Mouse (Mus musculus): ENCODE data around the gene Tex2.

DNA sequence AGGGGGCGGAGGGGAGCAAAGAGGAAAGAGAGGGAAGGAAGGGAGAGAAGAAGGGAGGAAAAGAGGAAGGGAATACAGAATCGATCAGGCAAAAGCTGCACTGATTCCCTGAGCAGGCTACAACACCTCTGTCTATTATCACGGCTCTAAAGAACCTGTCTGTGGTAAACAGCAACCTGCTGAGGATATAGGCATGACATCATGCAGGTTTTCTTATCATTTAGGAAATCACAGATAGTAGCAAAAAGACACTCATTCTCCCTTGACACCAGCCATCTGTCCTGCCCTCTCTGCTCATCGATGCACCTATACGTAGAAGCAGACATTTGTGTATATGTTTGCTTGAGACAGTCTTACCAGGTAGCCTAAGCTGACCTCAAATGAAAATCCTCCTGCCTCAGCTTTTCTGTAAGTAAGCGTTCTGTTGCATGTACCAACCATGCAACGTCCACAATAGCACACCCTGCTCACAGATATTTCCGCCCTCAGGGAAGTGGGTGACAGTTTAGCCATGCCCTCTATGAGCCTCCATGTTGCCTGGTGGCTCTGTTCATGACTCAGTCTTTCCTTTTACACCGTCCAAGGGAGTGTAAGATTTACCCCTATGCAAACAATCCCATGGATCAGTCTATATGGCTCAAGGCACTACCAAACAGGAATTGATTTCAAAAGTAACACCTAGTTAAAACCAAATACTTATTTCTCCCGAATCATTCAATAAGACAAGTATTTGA, 25.3 kb downstream of the Tex2 start:
- no peak for TF ChIP-seq CTCF (IDR thresholded peaks at IDR 0.05; ENCODE audit: extremely low read depth, insufficient read depth, insufficient read length, insufficient replicate concordance)
- TF ChIP-seq POLR2A (IDR thresholded peaks at IDR 0.05; ENCODE audit: low read depth, low read length), result no peak
